In the genomic region with DNA sequence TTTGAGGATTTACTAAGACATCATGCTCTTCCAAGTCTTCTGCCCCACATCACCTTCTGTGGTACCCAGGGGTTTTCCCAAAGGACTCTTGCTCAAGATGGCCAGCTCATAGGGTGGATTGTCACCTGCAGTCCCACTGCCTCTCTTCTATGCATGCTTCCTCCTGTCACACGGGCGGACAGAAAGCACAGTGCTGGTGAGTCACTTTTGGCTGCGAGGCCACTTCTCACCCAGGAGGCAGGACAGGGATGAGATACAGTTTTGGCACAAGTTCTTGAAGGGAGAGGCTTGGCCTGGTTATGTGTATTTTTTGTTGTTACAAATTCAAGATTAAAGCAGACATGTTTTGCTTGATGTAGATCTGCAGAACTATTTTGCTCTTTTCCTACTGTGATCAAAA, we compare ENCODE assay signal across 17 mouse cellular contexts. TPM values are rescaled to one million over a fixed set of nuclear protein-coding genes. Genes with fewer than 3 reads are reported as not detected.
DNase-seq lines count a peak whose midpoint lies in the region; TF ChIP-seq lines count a peak whose summit lies in the region.
"Had no signal": no experiment of that assay in that cellular context is flagged by ENCODE, and none has a peak within 500 bp of the region (broad histone marks: within the 10 kb centered on the region; RNA-seq: fewer than 3 reads in every experiment).

No protein-coding gene starts in this region.

- no peak for TF ChIP-seq CTCF in heart, adult 2 months (IDR thresholded peaks at IDR 0.05)

- H3K36me3 ChIP-seq in heart, adult 2 months (ENCODE audit: control insufficient read depth, insufficient read depth, low read length) = no peaks in the 10 kb centered on the region
- no peaks in the 10 kb centered on the region for H3K36me3 ChIP-seq in heart, embryonic 10.5 days
- H3K36me3 ChIP-seq: embryonic facial prominence, embryonic 10.5 days; forebrain, embryonic 15.5 days; midbrain, embryonic 10.5 days had no signal

- no peaks in the 10 kb centered on the region for H3K4me1 ChIP-seq in heart, adult 2 months (ENCODE audit: control insufficient read depth, insufficient read depth, low read length)
- no peaks in the 10 kb centered on the region for H3K4me1 ChIP-seq in heart, embryonic 10.5 days
- H3K4me1 ChIP-seq: forebrain, embryonic 15.5 days had no signal

- DNase-seq in cerebellum, postnatal 25 days = peak; percentile 35 to 43
- no peak for DNase-seq in cerebellum, adult 18-20 months
- DNase-seq in heart, adult 2 months = peak; percentile 37 to 57
- no peak for DNase-seq in heart, embryonic 10.5 days (ENCODE audit: low spot score)
- DNase-seq in brain, adult 2 months (ENCODE audit: low read depth, low spot score) = peak; percentile 41
- no peak for DNase-seq in thymus, postnatal 25 days
- DNase-seq in spleen, postnatal 36 days (ENCODE audit: low spot score in 2 of 2) = no peak
- DNase-seq: kidney, adult 18-20 months; kidney, postnatal 10 days; lung, adult 2 months; lung, postnatal 36 days; thymus, postnatal 36 days had no signal

- no peaks in the 10 kb centered on the region for H3K9me3 ChIP-seq in heart, embryonic 10.5 days
- H3K9me3 ChIP-seq: embryonic facial prominence, embryonic 10.5 days; forebrain, embryonic 15.5 days; midbrain, embryonic 10.5 days had no signal

- no peak overlapping the region for H3K27ac ChIP-seq in heart, adult 2 months
- no peak overlapping the region for H3K27ac ChIP-seq in heart, embryonic 10.5 days
- H3K27ac ChIP-seq: embryonic facial prominence, embryonic 10.5 days; forebrain, embryonic 15.5 days; hindbrain, postnatal 0 days; layer of hippocampus, adult 2 months; midbrain, embryonic 10.5 days had no signal

- H3K4me3 ChIP-seq in heart, adult 2 months = no peak overlapping the region
- H3K4me3 ChIP-seq in heart, embryonic 10.5 days = no peak overlapping the region
- H3K4me3 ChIP-seq: embryonic facial prominence, embryonic 10.5 days; forebrain, embryonic 15.5 days; layer of hippocampus, adult 2 months; midbrain, embryonic 10.5 days had no signal

- no peaks in the 10 kb centered on the region for H3K27me3 ChIP-seq in heart, adult 2 months (ENCODE audit: control insufficient read depth, insufficient read depth, low read length)
- no peaks in the 10 kb centered on the region for H3K27me3 ChIP-seq in heart, embryonic 10.5 days (ENCODE audit: insufficient read depth, poor library complexity, severe bottlenecking)
- H3K27me3 ChIP-seq: forebrain, embryonic 15.5 days had no signal

- intact Hi-C loops in heart, adult 2 months (cut with DNase I) = no loop called here

- no peaks in the 10 kb centered on the region for H3K79me2 ChIP-seq in heart, adult 2 months (replicated peaks; ENCODE audit: control insufficient read depth, insufficient read depth, low read length)

- 21% methylated on average over 3 of the region's 3 CpGs for WGBS in heart, adult 2 months
- 69% methylated on average over 3 of the region's 3 CpGs for WGBS in heart, embryonic 10.5 days

- 0 out of 2 replicates have a peak, but pooled peaks have one; percentile 19 for TF ChIP-seq EP300 in heart, adult 2 months (IDR thresholded peaks at IDR 0.05; ENCODE audit: insufficient read depth, low read depth, low read length)

- no peak overlapping the region for H3K9ac ChIP-seq in heart, adult 2 months (ENCODE audit: low read depth, low read length)
- H3K9ac ChIP-seq: forebrain, embryonic 15.5 days had no signal

- TF ChIP-seq POLR2A in heart, adult 2 months (IDR thresholded peaks at IDR 0.05; ENCODE audit: insufficient read depth, low read depth, low read length) = no peak

RNA-seq across cellular contexts. Expression of gene Edn1, which starts 15.4 kb away (rescaled TPM):
- 1 to 10 TPM; 3.0 to 3.2 TPM for total RNA-seq in heart, adult 2 months (2021)
- polyA plus RNA-seq in heart, adult 2 months (2012; rRNA removed) = 2.2 and 4.4 TPM in 2 replicates
- polyA plus RNA-seq in heart, embryonic 10.5 days (2016; fragmentation: Nextera tagmentation; extraction: Ambion mirVana) = 6.1 and 7.6 TPM in 2 replicates

Comparison
In these comparisons a context has a peak if more than half of its experiments do, and no peak if none do; other contexts are left out.
1. DNase-seq: peak in cerebellum, postnatal 25 days (2 of 2), heart, adult 2 months (2 of 2) and brain, adult 2 months (single experiment); none in cerebellum, adult 18-20 months (0 of 2), heart, embryonic 10.5 days (single experiment), thymus, postnatal 25 days (single experiment) and spleen, postnatal 36 days (0 of 2).